Mouse (Mus musculus): ENCODE results near the gene E2f2. TPM values are rescaled to one million over a fixed set of nuclear protein-coding genes. Genes with fewer than 3 reads are reported as not detected.

The E2f2 gene
- total RNA-seq, 2 experiments from 2014 or later = 1.8 to 3.5 TPM

GRCm38 (mm10) chr4:136206033-136206893, 34.1 kb downstream of the E2f2 start, which contains the start of gene Asap3:
Gene Asap3, plus strand, starts transcription at chr4:136206365.
- peak; percentile 95 for DNase-seq

GRCm38 (mm10) chr4:136206943-136207342, 34.7 kb downstream of the E2f2 start:
- DNase-seq = no peak

- no peak for DNase-seq
Measured at GRCm38 (mm10) chr4:136210931-136211330, 38.7 kb downstream of the E2f2 start.

- DNase-seq = peak; percentile 40
Measured at GRCm38 (mm10) chr4:136213629-136214028, 41.4 kb downstream of the E2f2 start.

- DNase-seq = no peak
Measured at GRCm38 (mm10) chr4:136214828-136215227, 42.6 kb downstream of the E2f2 start.

GRCm38 (mm10) chr4:136215576-136215975, 43.4 kb downstream of the E2f2 start:
- no peak for DNase-seq

- no peak for DNase-seq
Measured at GRCm38 (mm10) chr4:136217063-136217462, 44.9 kb downstream of the E2f2 start.

GRCm38 (mm10) chr4:136218595-136219214, 46.5 kb downstream of the E2f2 start:
- DNase-seq = peak; percentile 93

GRCm38 (mm10) chr4:136220133-136220775, 48.1 kb downstream of the E2f2 start:
- DNase-seq = no peak

GRCm38 (mm10) chr4:136223549-136224239, 51.5 kb downstream of the E2f2 start:
- DNase-seq = no peak

- DNase-seq = no peak
Measured at GRCm38 (mm10) chr4:136224240-136224559, 52.0 kb downstream of the E2f2 start.

- DNase-seq = no peak
Measured at GRCm38 (mm10) chr4:136224677-136225460, 52.7 kb downstream of the E2f2 start.

- DNase-seq = no peak
Measured at GRCm38 (mm10) chr4:136227408-136227807, 55.2 kb downstream of the E2f2 start.

- DNase-seq = no peak
Measured at GRCm38 (mm10) chr4:136228640-136229039, 56.4 kb downstream of the E2f2 start.

- no peak for DNase-seq
Measured at GRCm38 (mm10) chr4:136238669-136239068, 66.5 kb downstream of the E2f2 start.

- no peak for DNase-seq
Measured at GRCm38 (mm10) chr4:136239111-136239510, 66.9 kb downstream of the E2f2 start.

- DNase-seq = peak; percentile 78
Measured at GRCm38 (mm10) chr4:136239622-136240021, 67.4 kb downstream of the E2f2 start.

GRCm38 (mm10) chr4:136240123-136240522, 67.9 kb downstream of the E2f2 start:
- DNase-seq = no peak

- DNase-seq = no peak
Measured at GRCm38 (mm10) chr4:136240955-136241354, 68.8 kb downstream of the E2f2 start.

- no peak for DNase-seq
Measured at GRCm38 (mm10) chr4:136242065-136242703, 70.0 kb downstream of the E2f2 start.

- DNase-seq = no peak
Measured at GRCm38 (mm10) chr4:136242728-136243127, 70.5 kb downstream of the E2f2 start.
